Mouse (Mus musculus) myocyte (in vitro differentiated cells): ENCODE results near the gene Rere. TPM values are rescaled to one million over a fixed set of nuclear protein-coding genes. Genes with fewer than 3 reads are reported as not detected.
A peak's percentile ranks its signal among the peaks of the same experiment; 100 is the strongest.

ENCODE experiments used
- H3K27me3 ChIP-seq: one replicate; pipeline ENCODE4 v1.6.1; 2011; ENCODE audit not compliant: control insufficient read depth, insufficient read depth, insufficient read length
- H3K36me3 ChIP-seq: one replicate; pipeline ENCODE4 v1.6.1; 2011; ENCODE audit not compliant: control insufficient read depth, insufficient read depth
- H3K4me2 ChIP-seq: one replicate; pipeline ENCODE4 v1.6.1; 2011; ENCODE audit warnings: low read depth, control low read depth
- H3K4me3 ChIP-seq: one replicate; pipeline ENCODE4 v1.5.1; 2011; ENCODE audit warnings: mild to moderate bottlenecking, control low read depth, moderate library complexity
- H3K79me2 ChIP-seq: one replicate; pipeline ENCODE4 v1.6.1; 2011; ENCODE audit not compliant: control insufficient read depth, insufficient read depth
- H3ac ChIP-seq: one replicate; pipeline ENCODE4 v1.6.1; 2011; ENCODE audit not compliant: control insufficient read depth, insufficient read length
- CEBPB ChIP-seq: IDR thresholded peaks from 2 replicates; pipeline ENCODE4 v1.6.1; 2011; ENCODE audit warnings: mild to moderate bottlenecking, moderate library complexity; ENCODE audit not compliant: poor library complexity, insufficient read depth, severe bottlenecking
- E2F4 ChIP-seq: IDR thresholded peaks from one replicate; pipeline ENCODE4 v1.6.1; 2011; ENCODE audit warnings: mild to moderate bottlenecking, control low read depth, moderate library complexity; ENCODE audit not compliant: insufficient read depth
- MAX ChIP-seq: IDR thresholded peaks from one replicate; pipeline ENCODE4 v1.6.1; 2011; ENCODE audit warnings: low read depth, mild to moderate bottlenecking, control low read depth
- MYOD1 ChIP-seq, 3 experiments: IDR thresholded peaks; one replicate each; pipeline ENCODE4 v1.6.1; 2011; ENCODE audit warnings: control low read depth in 2 of 3, low read depth in 2 of 3, mild to moderate bottlenecking in 2 of 3, moderate library complexity in 1 of 3; ENCODE audit not compliant: insufficient read length in 2 of 3, control insufficient read depth in 1 of 3
- MYOG ChIP-seq, 3 experiments: IDR thresholded peaks; one replicate each; pipeline ENCODE4 v1.6.1; 2011; ENCODE audit warnings: control low read depth in 2 of 3, low read depth in 2 of 3, mild to moderate bottlenecking in 2 of 3; ENCODE audit not compliant: insufficient read length in 2 of 3, control insufficient read depth in 1 of 3, insufficient read depth in 1 of 3
- POLR2A ChIP-seq: IDR thresholded peaks from one replicate; pipeline ENCODE4 v1.6.1; 2011; ENCODE audit warnings: low read depth, mild to moderate bottlenecking, control low read depth, moderate library complexity; ENCODE audit not compliant: insufficient read length
- POLR2AphosphoS2 ChIP-seq: IDR thresholded peaks from one replicate; pipeline ENCODE4 v1.6.1; 2011; ENCODE audit warnings: low read depth, control low read depth; ENCODE audit not compliant: insufficient read length
- REST ChIP-seq: IDR thresholded peaks from one replicate; pipeline ENCODE4 v1.6.1; 2011; ENCODE audit warnings: mild to moderate bottlenecking, control low read depth, moderate library complexity; ENCODE audit not compliant: insufficient read depth, insufficient read length
- SRF ChIP-seq: IDR thresholded peaks from one replicate; pipeline ENCODE4 v1.6.1; 2011; ENCODE audit warnings: low read depth; ENCODE audit not compliant: control insufficient read depth, insufficient read length
- TCF12 ChIP-seq: IDR thresholded peaks from one replicate; pipeline ENCODE4 v1.6.1; 2011; ENCODE audit warnings: mild to moderate bottlenecking, control low read depth; ENCODE audit not compliant: poor library complexity, insufficient read depth, severe bottlenecking
- TCF3 ChIP-seq: IDR thresholded peaks from one replicate; pipeline ENCODE4 v1.6.1; 2011; ENCODE audit warnings: low read depth, control low read depth; ENCODE audit not compliant: insufficient read length
- USF1 ChIP-seq: IDR thresholded peaks from one replicate; pipeline ENCODE4 v1.6.1; 2011; ENCODE audit warnings: low read depth, mild to moderate bottlenecking, control low read depth, moderate library complexity
- polyA plus RNA-seq: library from polyadenylated mRNA; unstranded; fragments of >200 nt; fragmentation: generic; extraction: Trizol; gene quantifications from one replicate; pipeline ENCODE4 v1.2.1, GENCODE M21; 2012; ENCODE audit warnings: missing spikeins

The Rere gene
- polyA plus RNA-seq, 1 experiment, result 34.0 TPM

DNA sequence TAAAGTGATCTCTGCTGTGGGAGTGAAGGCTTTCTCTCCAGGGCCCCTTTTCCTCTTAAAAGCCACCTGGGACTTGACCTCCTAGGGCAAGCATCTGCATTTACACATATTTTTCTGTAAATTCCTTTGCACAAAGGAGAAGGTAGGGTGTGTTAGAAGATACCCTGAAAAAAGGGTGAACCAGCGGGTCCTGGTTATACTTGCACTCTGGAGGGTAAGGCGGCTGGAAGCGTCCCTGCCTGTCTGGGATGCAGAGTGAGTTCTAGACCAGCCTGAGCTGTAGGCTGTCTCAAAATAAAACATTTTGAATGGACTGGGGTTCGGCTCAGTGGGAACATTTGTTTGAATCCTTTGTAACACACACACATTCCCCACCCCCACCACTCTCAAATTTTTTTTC is 310.2 kb downstream of the Rere start:
- Histone ChIP-seq H3K79me2 (peaks cover 77% of the 10 kb centered on the region), H3ac (no peak overlapping the region)

DNA sequence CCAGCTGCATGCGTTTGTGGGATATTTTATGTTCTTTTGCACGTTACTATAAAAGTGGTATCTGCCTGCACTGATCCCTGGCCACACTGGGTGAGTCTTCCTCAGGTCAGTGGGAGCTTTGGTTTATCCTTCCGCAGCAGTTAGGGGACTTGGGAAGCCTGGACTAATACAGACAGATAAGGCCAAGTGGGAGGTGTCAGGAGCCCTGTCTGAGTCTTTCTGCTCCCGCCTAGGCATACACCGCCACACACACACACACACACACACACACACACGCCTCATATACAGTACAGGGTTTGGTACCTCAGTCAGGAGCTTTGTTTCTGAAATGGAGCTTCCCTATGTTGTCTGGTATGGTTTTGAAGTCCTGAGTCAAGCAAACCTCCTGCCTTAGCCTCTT is 310.6 kb downstream of the Rere start:
- Histone ChIP-seq H3K27me3 (no peaks in the 10 kb centered on the region), H3K4me3 (no peak overlapping the region), H3K36me3 (no peaks in the 10 kb centered on the region), H3ac (no peak overlapping the region), H3K79me2 (peaks cover 76% of the 10 kb centered on the region), H3K4me2 (no peak overlapping the region)
- TF ChIP-seq MYOD1 (IDR thresholded peaks at IDR 0.05; ENCODE audit: control insufficient read depth in 1 of 3, insufficient read length in 2 of 3, low read depth in 2 of 3), result no peak
- no peak for TF ChIP-seq POLR2A
- TF ChIP-seq USF1, result no peak
- TF ChIP-seq MYOG (IDR thresholded peaks at IDR 0.05; ENCODE audit: control insufficient read depth in 1 of 3, insufficient read depth in 1 of 3, insufficient read length in 2 of 3, low read depth in 2 of 3), result no peak
- no peak for TF ChIP-seq POLR2AphosphoS2
- TF ChIP-seq TCF12, result no peak
- TF ChIP-seq MAX, result no peak
- TF ChIP-seq REST, result no peak

More for the DNA sequence above, 310.2 kb downstream of the Rere start:
- H3K36me3 ChIP-seq, result no peaks in the 10 kb centered on the region
- no peak for TF ChIP-seq REST
- no peak for TF ChIP-seq E2F4
- no peak for TF ChIP-seq SRF
- no peak for TF ChIP-seq TCF3
- no peak for TF ChIP-seq POLR2AphosphoS2
- TF ChIP-seq POLR2A, result no peak
- TF ChIP-seq MYOG (IDR thresholded peaks at IDR 0.05; ENCODE audit: control insufficient read depth in 1 of 3, insufficient read depth in 1 of 3, insufficient read length in 2 of 3, low read depth in 2 of 3), result no peak
- TF ChIP-seq CEBPB, result no peak
- no peak for TF ChIP-seq MAX
- TF ChIP-seq MYOD1 (IDR thresholded peaks at IDR 0.05; ENCODE audit: control insufficient read depth in 1 of 3, insufficient read length in 2 of 3, low read depth in 2 of 3), result no peak
- no peak for TF ChIP-seq TCF12
- H3K4me2 ChIP-seq, result no peak overlapping the region
- no peak overlapping the region for H3K4me3 ChIP-seq
- H3K27me3 ChIP-seq, result no peaks in the 10 kb centered on the region

DNA sequence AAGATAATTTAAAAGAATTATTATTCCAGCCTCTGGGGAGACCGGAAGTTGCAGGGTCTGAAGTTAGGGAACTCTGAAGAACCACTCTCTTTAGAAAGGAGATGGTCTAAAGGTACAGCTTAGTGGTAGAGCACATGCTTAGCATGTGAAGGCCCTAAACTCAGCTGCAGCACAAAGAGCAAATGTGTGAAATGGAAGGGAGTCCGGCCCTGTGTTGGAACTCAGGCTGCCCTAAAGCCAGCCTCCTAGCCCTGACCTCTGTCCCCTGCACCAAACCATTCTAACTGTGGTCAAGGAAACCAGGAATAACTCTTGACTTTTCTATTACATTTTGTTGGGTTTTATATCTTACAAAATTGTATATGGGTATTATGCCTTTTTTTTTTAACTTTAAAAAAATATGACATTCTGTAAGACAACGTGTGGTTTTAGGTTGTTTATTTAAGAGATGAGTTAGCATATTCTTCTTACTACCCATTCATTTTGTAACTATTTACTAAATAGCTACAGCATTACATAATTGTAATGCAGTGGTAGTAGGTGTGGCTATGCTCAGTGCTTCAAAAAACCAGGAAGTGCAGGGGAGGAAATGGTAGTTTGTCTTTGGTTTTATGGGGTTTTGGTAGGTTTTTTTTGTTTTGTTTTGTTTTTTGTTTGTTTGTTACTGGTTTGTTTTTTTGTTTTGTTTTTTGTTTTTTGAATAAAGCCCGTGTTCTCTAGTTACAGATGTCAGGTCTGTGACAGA is 312.2 kb downstream of the Rere start:
- Histone ChIP-seq H3K36me3 (no peaks in the 10 kb centered on the region), H3K79me2 (peaks cover 70% of the 10 kb centered on the region), H3K27me3 (no peaks in the 10 kb centered on the region), H3ac (no peak overlapping the region), H3K4me2 (peak overlapping the region; percentile 58), H3K4me3 (no peak overlapping the region)
- TF ChIP-seq E2F4, result no peak
- TF ChIP-seq MYOG (IDR thresholded peaks at IDR 0.05; ENCODE audit: control insufficient read depth in 1 of 3, insufficient read depth in 1 of 3, insufficient read length in 2 of 3, low read depth in 2 of 3), result no peak
- no peak for TF ChIP-seq REST
- TF ChIP-seq MAX, result no peak
- TF ChIP-seq CEBPB, result no peak
- TF ChIP-seq TCF12, result no peak
- no peak for TF ChIP-seq USF1
- TF ChIP-seq MYOD1 (IDR thresholded peaks at IDR 0.05; ENCODE audit: control insufficient read depth in 1 of 3, insufficient read length in 2 of 3, low read depth in 2 of 3), result no peak
- no peak for TF ChIP-seq POLR2A
- no peak for TF ChIP-seq TCF3
- no peak for TF ChIP-seq SRF

DNA sequence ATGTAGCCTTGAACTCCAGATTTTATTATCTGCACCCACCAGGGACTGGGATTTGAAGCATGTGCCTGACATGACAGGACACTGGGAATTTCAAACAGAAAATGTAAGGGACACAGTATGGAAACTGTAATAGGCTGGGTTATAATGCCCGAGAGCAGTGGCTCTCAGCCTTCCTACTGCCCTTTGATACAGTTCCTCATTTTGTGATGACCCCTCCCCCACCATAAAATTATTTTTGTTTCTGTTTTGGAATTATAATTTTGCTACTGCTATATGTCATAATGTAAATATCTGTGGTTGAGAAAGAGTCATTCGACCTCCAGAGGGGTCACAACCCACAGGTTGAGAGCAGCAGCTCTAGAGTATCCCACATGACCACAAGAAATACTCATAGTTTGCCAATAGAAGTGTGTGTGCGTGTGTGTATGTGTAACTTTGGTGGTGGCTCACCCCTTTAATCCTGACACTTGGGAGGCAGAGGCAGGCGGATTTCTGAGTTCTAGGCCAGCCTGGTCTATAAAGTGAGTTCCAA is 312.9 kb downstream of the Rere start:
- TF ChIP-seq TCF12 (no peak), POLR2AphosphoS2 (no peak), REST (no peak), MYOG (IDR thresholded peaks at IDR 0.05; ENCODE audit: control insufficient read depth in 1 of 3, insufficient read depth in 1 of 3, insufficient read length in 2 of 3, low read depth in 2 of 3) (no peak), USF1 (no peak), POLR2A (no peak), TCF3 (no peak), CEBPB (no peak)
- Histone ChIP-seq H3K4me3 (no peak overlapping the region), H3K79me2 (peaks cover 64% of the 10 kb centered on the region), H3K36me3 (no peaks in the 10 kb centered on the region), H3K27me3 (no peaks in the 10 kb centered on the region), H3K4me2 (peak overlapping the region; percentile 58), H3ac (no peak overlapping the region)

DNA sequence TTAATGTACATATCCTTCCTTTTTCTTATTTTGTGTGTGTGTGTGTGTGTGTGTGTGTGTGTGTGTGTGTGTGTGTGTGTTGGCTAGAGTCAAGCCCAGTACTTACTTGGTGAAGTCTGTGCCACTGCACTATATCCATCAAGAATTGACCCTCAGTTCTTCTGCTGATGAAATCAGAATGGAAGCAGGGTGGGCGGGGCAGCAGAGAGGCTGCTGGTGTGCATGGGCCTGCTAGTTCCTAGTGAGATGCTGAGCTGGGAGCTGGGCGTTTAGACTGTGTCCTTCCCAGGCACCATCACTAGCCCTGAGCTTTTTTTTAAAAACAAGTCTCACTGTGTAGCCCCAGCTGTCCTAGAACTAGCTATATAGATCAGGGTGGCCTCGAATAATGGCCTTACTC is 313.6 kb downstream of the Rere start:
- H3K36me3 ChIP-seq, result no peaks in the 10 kb centered on the region
- no peak for TF ChIP-seq MYOD1 (IDR thresholded peaks at IDR 0.05; ENCODE audit: control insufficient read depth in 1 of 3, insufficient read length in 2 of 3, low read depth in 2 of 3)
- no peak for TF ChIP-seq REST
- no peak for TF ChIP-seq TCF12
- no peak for TF ChIP-seq TCF3
- TF ChIP-seq SRF, result no peak
- no peak for TF ChIP-seq E2F4
- TF ChIP-seq USF1, result no peak
- no peak for TF ChIP-seq MAX
- TF ChIP-seq POLR2AphosphoS2, result no peak
- no peak for TF ChIP-seq POLR2A
- TF ChIP-seq MYOG (IDR thresholded peaks at IDR 0.05; ENCODE audit: control insufficient read depth in 1 of 3, insufficient read depth in 1 of 3, insufficient read length in 2 of 3, low read depth in 2 of 3), result no peak
- H3ac ChIP-seq, result no peak overlapping the region
- peak overlapping the region; percentile 10 for H3K4me2 ChIP-seq
- no peak overlapping the region for H3K4me3 ChIP-seq
- H3K79me2 ChIP-seq, result peaks cover 63% of the 10 kb centered on the region
- H3K27me3 ChIP-seq, result no peaks in the 10 kb centered on the region
